Mouse (Mus musculus) heart, embryonic 16.5 days (tissue): ENCODE results near the gene Rgs14. TPM values are rescaled to one million over a fixed set of nuclear protein-coding genes. Genes with fewer than 3 reads are reported as not detected.

ENCODE experiments used
- ATAC-seq: fragments of 200-750 bp; cut with Nextera tagmentation; replicated peaks from 2 replicates; pipeline ENCODE4 v1.8.0; 2017; ENCODE audit warnings: moderate number of reproducible peaks; ENCODE audit not compliant: insufficient read depth, low FRiP score; ENCODE audit errors: extremely low read depth
- H3K27ac ChIP-seq: fragments of 300-500 bp; sonication (generic); 2 replicates; pipeline ENCODE4 v1.5.1; 2014; ENCODE audit warnings: mild to moderate bottlenecking, low read length, control low read depth, moderate library complexity
- H3K27me3 ChIP-seq: fragments of 300-500 bp; sonication (generic); 2 replicates; pipeline ENCODE4 v1.6.1; 2014; ENCODE audit warnings: low read length, mixed read lengths; ENCODE audit not compliant: control insufficient read depth, insufficient read depth
- H3K36me3 ChIP-seq: fragments of 300-500 bp; sonication (generic); 2 replicates; pipeline ENCODE4 v1.6.1; 2014; ENCODE audit not compliant: control insufficient read depth, insufficient read depth
- H3K4me1 ChIP-seq: fragments of 300-500 bp; sonication (generic); 2 replicates; pipeline ENCODE4 v1.6.1; 2014; ENCODE audit warnings: low read length, mixed read lengths; ENCODE audit not compliant: control insufficient read depth, insufficient read depth
- H3K4me2 ChIP-seq: fragments of 300-500 bp; sonication (generic); 2 replicates; pipeline ENCODE4 v1.6.1; 2014; ENCODE audit warnings: low read depth, mild to moderate bottlenecking, control low read depth, low read length
- H3K4me3 ChIP-seq: fragments of 300-500 bp; sonication (generic); 2 replicates; pipeline ENCODE4 v1.5.1; 2014; ENCODE audit warnings: mild to moderate bottlenecking, control low read depth, low read length
- H3K9ac ChIP-seq: fragments of 300-500 bp; sonication (generic); 2 replicates; pipeline ENCODE4 v1.6.1; 2014; ENCODE audit warnings: low read length, control low read depth
- H3K9me3 ChIP-seq: fragments of 300-500 bp; sonication (generic); replicated peaks from 2 replicates; pipeline ENCODE4 v1.6.1; 2016; ENCODE audit warnings: low read length; ENCODE audit not compliant: control insufficient read depth
- WGBS: fragments of 180-500 bp; shearing (Covaris S2); extraction: QIAGEN DNeasy Blood & Tissue Kit; methylation state at CpG from one replicate; pipeline ENCODE4 v1.1.7; 2014; 5-methylcytosine and 5-hydroxymethylcytosine counted together
- polyA plus RNA-seq: library from polyadenylated mRNA; unstranded; fragments of >200 nt; fragmentation: Nextera tagmentation; extraction: Ambion mirVana; gene quantifications from 2 replicates; pipeline ENCODE4 v1.2.1, GENCODE M21; 2015

Gene Rgs14
- polyA plus RNA-seq, 1 experiment from 2014 or later, result 2.4 TPM

DNA sequence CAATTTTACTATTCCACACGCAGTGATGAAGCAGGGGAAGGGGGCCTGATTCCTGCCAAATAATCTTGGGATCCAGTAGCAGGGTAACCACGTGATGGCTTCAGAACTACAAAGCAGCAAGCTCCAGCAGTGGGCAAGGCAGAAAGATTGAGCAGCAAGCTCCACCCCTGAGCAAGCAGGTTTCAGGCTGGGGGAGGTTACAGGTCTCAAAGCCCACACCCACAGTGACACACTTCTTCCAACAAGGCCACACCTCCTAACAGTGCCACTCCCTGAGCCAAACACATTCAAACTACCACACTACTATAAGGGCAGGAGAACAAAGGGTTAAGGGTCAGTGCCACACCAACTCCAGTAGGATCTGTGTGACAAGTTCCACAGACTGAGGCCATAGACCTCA lies 30.3 kb upstream of the Rgs14 start:
- Histone ChIP-seq H3K27ac (no peak overlapping the region), H3K36me3 (peaks cover 1% of the 10 kb centered on the region), H3K9ac (no peak overlapping the region), H3K4me1 (no peaks in the 10 kb centered on the region), H3K9me3 (no peaks in the 10 kb centered on the region), H3K27me3 (no peaks in the 10 kb centered on the region), H3K4me3 (no peak overlapping the region), H3K4me2 (no peak overlapping the region)
- WGBS, result 37% methylated on average over 2 of the region's 2 CpGs
- ATAC-seq, result no peak

GRCm38 (mm10) chr13:55342469-55342868 lies 27.1 kb upstream of the Rgs14 start:
- Histone ChIP-seq H3K27me3 (no peaks in the 10 kb centered on the region), H3K9me3 (no peaks in the 10 kb centered on the region), H3K9ac (no peak overlapping the region), H3K36me3 (peaks cover 26% of the 10 kb centered on the region), H3K4me3 (no peak overlapping the region), H3K4me2 (no peak overlapping the region), H3K4me1 (no peaks in the 10 kb centered on the region), H3K27ac (no peak overlapping the region)
- no peak for ATAC-seq
- 38% methylated on average over 11 of the region's 11 CpGs for WGBS

DNA sequence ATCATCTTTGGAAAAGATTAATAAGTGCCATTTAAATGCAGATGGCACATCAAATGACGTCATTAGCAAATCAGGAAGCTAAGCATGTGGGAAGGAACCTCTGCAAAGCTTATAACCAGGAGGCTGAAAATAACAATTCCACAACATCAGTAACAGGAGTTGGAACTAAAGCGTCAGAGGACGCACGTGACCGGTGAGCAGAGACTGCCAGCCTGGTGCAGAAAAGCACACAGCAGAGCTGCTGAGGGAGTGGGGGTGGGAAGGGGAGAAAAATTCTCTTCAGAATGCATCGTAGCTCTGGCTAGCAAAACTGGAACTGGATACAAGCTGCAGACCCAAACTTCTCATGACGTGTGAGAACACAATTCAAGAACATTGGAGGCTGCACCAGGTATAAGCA lies 25.2 kb upstream of the Rgs14 start:
- ATAC-seq, result no peak
- no peak overlapping the region for H3K4me3 ChIP-seq

DNA sequence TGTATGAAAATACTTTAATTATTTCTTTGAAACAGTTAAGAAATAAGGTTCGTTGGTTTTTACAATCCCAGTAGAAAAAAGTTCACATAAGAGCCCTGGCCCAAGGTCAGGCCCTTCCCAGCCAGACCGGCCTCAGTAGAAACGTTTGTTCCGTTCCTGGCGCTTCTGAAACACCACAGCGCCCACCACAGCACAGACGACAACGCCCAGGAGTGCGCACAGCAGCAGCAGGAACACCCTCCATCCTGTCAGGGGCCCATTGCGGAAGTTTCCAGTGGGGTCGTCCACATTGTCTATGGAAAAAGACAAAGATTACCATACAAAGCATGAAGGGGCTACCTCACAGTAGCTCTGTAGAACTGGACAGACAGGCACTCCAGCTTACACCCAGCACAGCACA lies 22.8 kb upstream of the Rgs14 start:
- 79% methylated on average over 11 of the region's 11 CpGs for WGBS
- Histone ChIP-seq H3K9ac (no peak overlapping the region), H3K4me2 (no peak overlapping the region), H3K9me3 (no peaks in the 10 kb centered on the region), H3K4me1 (0 out of 2 replicates have a peak, but pooled peaks cover 2% of the 10 kb centered on the region), H3K4me3 (no peak overlapping the region), H3K36me3 (peaks cover 62% of the 10 kb centered on the region), H3K27ac (no peak overlapping the region), H3K27me3 (no peaks in the 10 kb centered on the region)
- no peak for ATAC-seq

More for the DNA sequence above, 25.2 kb upstream of the Rgs14 start:
- Histone ChIP-seq H3K36me3 (peaks cover 42% of the 10 kb centered on the region), H3K27me3 (no peaks in the 10 kb centered on the region), H3K9me3 (no peaks in the 10 kb centered on the region), H3K4me2 (no peak overlapping the region), H3K4me1 (0 out of 2 replicates have a peak, but pooled peaks cover 2% of the 10 kb centered on the region), H3K27ac (no peak overlapping the region), H3K9ac (no peak overlapping the region)
- WGBS, result 80% methylated on average over 7 of the region's 7 CpGs

DNA sequence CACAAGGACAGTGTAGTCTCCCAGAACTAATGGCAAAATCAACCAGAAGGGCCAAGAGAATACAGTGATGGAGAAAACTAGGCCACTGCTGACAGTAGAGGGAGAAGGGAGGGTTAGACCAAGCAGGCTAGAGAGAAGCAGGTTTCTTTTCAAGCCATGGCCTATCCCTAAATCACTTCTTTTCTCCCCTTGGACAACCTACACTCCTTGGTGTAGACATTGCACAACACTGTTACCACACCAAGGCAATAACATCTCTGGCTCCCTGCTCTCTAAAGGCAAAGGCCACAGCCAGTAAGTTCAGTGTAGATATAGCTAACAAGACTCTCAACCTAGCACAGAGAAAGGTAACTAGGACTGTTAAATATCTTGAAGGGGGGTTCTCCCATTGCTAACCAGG lies 8.4 kb upstream of the Rgs14 start:
- no peaks in the 10 kb centered on the region for H3K9me3 ChIP-seq
- peak overlapping the region; percentile 84 for H3K4me2 ChIP-seq
- H3K27me3 ChIP-seq, result no peaks in the 10 kb centered on the region; the same call in 1 of the 2 replicates
- ATAC-seq, result no peak
- H3K9ac ChIP-seq, result peak overlapping the region; percentile 97
- no peak overlapping the region for H3K27ac ChIP-seq
- peak overlapping the region; percentile 99 for H3K4me3 ChIP-seq
- H3K36me3 ChIP-seq, result peaks cover 17% of the 10 kb centered on the region
- H3K4me1 ChIP-seq, result peaks cover 12% of the 10 kb centered on the region

DNA sequence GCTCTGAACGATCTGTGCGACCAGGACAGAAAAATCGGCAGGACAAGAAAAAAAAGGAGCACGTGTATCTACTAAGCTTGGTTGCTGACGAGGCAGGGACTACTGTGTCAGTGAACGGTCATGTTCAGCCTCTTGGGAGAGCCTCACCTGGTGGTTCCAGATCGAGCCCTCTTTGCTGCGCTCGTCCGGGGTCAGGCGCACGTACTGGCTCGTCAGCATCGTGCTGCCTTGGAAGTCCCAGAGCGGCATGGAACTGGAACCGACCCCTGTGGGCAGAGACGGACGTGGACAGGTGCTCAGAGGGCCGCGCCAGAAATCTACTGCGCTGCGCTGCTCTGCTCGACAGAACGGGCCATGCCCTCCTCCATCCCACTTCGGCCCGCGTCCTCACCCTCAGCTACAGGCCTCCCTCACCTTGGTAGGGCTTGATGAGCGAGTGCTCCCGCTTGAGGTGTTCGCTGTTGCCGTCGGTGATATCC lies 7.5 kb upstream of the Rgs14 start:
- ATAC-seq, result peak; percentile 17
- Histone ChIP-seq H3K4me3 (peak overlapping the region; percentile 99), H3K27me3 (no peaks in the 10 kb centered on the region; the same call in 1 of the 2 replicates), H3K36me3 (peaks cover 14% of the 10 kb centered on the region), H3K4me1 (peaks cover 12% of the 10 kb centered on the region), H3K9ac (peak overlapping the region; percentile 97), H3K27ac (peak overlapping the region; percentile 95), H3K9me3 (no peaks in the 10 kb centered on the region), H3K4me2 (peak overlapping the region; percentile 84)
- WGBS, result under 1% methylated on average over 32 of the region's 32 CpGs

GRCm38 (mm10) chr13:55362453-55363060 lies 7.0 kb upstream of the Rgs14 start, which contains the start of gene Lman2:
Gene Lman2 (minus strand): TSS chr13:55362783.
- Histone ChIP-seq H3K9ac (peak within 1 kb of the TSS; percentile 97), H3K4me2 (peak within 1 kb of the TSS; percentile 84), H3K4me1 (peaks cover 12% of the 10 kb centered on the region), H3K36me3 (peaks cover 9% of the 10 kb centered on the region), H3K4me3 (peak within 1 kb of the TSS; percentile 99), H3K27me3 (no peaks in the 10 kb centered on the region; the same call in 1 of the 2 replicates), H3K9me3 (no peaks in the 10 kb centered on the region), H3K27ac (peak within 1 kb of the TSS; percentile 95)
- peak; percentile 98 for ATAC-seq
- WGBS, result under 1% methylated on average over 35 of the region's 35 CpGs

GRCm38 (mm10) chr13:55368401-55368800 lies 1.1 kb upstream of the Rgs14 start:
- Histone ChIP-seq H3K4me1 (peaks cover 6% of the 10 kb centered on the region), H3K4me2 (no peak overlapping the region), H3K36me3 (no peaks in the 10 kb centered on the region), H3K27me3 (peaks cover 8% of the 10 kb centered on the region), H3K9ac (no peak overlapping the region), H3K27ac (no peak overlapping the region), H3K4me3 (no peak overlapping the region), H3K9me3 (no peaks in the 10 kb centered on the region)
- 69% methylated on average over 7 of the region's 7 CpGs for WGBS
- no peak for ATAC-seq

GRCm38 (mm10) chr13:55370234-55370633 lies 702 bp downstream of the Rgs14 start:
- H3K27ac ChIP-seq, result peak overlapping the region; percentile 35; the same call in 1 of the 2 replicates
- peaks cover 6% of the 10 kb centered on the region for H3K4me1 ChIP-seq
- no peak; the same call in 1 of the 2 replicates for ATAC-seq
- WGBS, result 23% methylated on average over 3 of the region's 3 CpGs
- peak overlapping the region; percentile 49; the same call in 1 of the 2 replicates for H3K9ac ChIP-seq
- H3K4me2 ChIP-seq, result peak overlapping the region; percentile 45
- H3K4me3 ChIP-seq, result peak overlapping the region; percentile 45
- no peaks in the 10 kb centered on the region for H3K36me3 ChIP-seq
- peaks cover 20% of the 10 kb centered on the region for H3K27me3 ChIP-seq
- H3K9me3 ChIP-seq, result no peaks in the 10 kb centered on the region
